Mouse (Mus musculus) embryonic facial prominence, embryonic 12.5 days (tissue): Measurements from ENCODE around the gene Acer3. TPM values are rescaled to one million over a fixed set of nuclear protein-coding genes. Genes with fewer than 3 reads are reported as not detected.

Experiments
- ATAC-seq: fragments of 200-750 bp; cut with Nextera tagmentation; 2 replicates; pipeline ENCODE4 v1.8.0; 2017; ENCODE audit not compliant: insufficient number of reproducible peaks, insufficient read depth, low FRiP score, low TSS enrichment
- H3K27ac ChIP-seq: fragments of 300-500 bp; sonication (generic); 2 replicates; pipeline ENCODE4 v1.5.1; 2016; ENCODE audit warnings: mild to moderate bottlenecking
- H3K27me3 ChIP-seq: fragments of 300-500 bp; sonication (generic); 2 replicates; pipeline ENCODE4 v1.6.1; 2016; ENCODE audit warnings: mild to moderate bottlenecking, moderate library complexity
- H3K36me3 ChIP-seq: fragments of 300-500 bp; sonication (generic); 2 replicates; pipeline ENCODE4 v1.6.1; 2016; ENCODE audit warnings: mild to moderate bottlenecking
- H3K4me1 ChIP-seq: fragments of 300-500 bp; sonication (generic); 2 replicates; pipeline ENCODE4 v1.6.1; 2016
- H3K4me2 ChIP-seq: fragments of 300-500 bp; sonication (generic); replicated peaks from 2 replicates; pipeline ENCODE4 v1.6.1; 2016; ENCODE audit warnings: mild to moderate bottlenecking, moderate library complexity
- H3K4me3 ChIP-seq: fragments of 300-500 bp; sonication (generic); 2 replicates; pipeline ENCODE4 v1.5.1; 2016; ENCODE audit warnings: mild to moderate bottlenecking
- H3K9ac ChIP-seq: fragments of 300-500 bp; sonication (generic); 2 replicates; pipeline ENCODE4 v1.6.1; 2016; ENCODE audit warnings: mild to moderate bottlenecking, moderate library complexity
- H3K9me3 ChIP-seq: fragments of 300-500 bp; sonication (generic); 2 replicates; pipeline ENCODE4 v1.6.1; 2016; ENCODE audit warnings: mild to moderate bottlenecking, moderate library complexity
- WGBS: fragments of 180-500 bp; shearing (Covaris S2); methylation state at CpG from one replicate; pipeline ENCODE4 v1.1.7; 2016; 5-methylcytosine and 5-hydroxymethylcytosine counted together
- polyA plus RNA-seq: library from polyadenylated mRNA; unstranded; fragments of >200 nt; fragmentation: Nextera tagmentation; extraction: Ambion mirVana; gene quantifications from 2 replicates; pipeline ENCODE4 v1.2.1, GENCODE M21; 2016

The Acer3 gene
- polyA plus RNA-seq = 23.0 and 24.1 TPM in 2 replicates

- 84% methylated on average over 2 of the region's 2 CpGs for WGBS
- Histone ChIP-seq H3K9ac (no peak within 1 kb of the TSS), H3K27ac (no peak within 1 kb of the TSS), H3K27me3 (no peaks in the 10 kb centered on the region), H3K4me2 (no peak within 1 kb of the TSS), H3K9me3 (no peaks in the 10 kb centered on the region), H3K36me3 (no peaks in the 10 kb centered on the region), H3K4me3 (no peak within 1 kb of the TSS), H3K4me1 (peaks cover 4% of the 10 kb centered on the region)
- ATAC-seq = no peak
These were observed at the start of gene Acer3 for GRCm38 (mm10) chr7:98321083-98321482. Gene Acer3, minus strand, starts transcription at chr7:98321208.

- 45% methylated on average over 10 of the region's 10 CpGs for WGBS
These were observed 48.9 kb upstream of the Acer3 start for GRCm38 (mm10) chr7:98369762-98370369.

GRCm38 (mm10) chr7:98361662-98362061 is 40.7 kb upstream of the Acer3 start:
- Histone ChIP-seq H3K27me3 (no peaks in the 10 kb centered on the region), H3K4me3 (peak overlapping the region; percentile 71), H3K9me3 (no peaks in the 10 kb centered on the region), H3K36me3 (no peaks in the 10 kb centered on the region), H3K4me2 (peak overlapping the region; percentile 88), H3K9ac (peak overlapping the region; percentile 17; the same call in 1 of the 2 replicates), H3K27ac (peak overlapping the region; percentile 85), H3K4me1 (peaks cover 39% of the 10 kb centered on the region)
- WGBS = 20% methylated on average over 2 of the region's 2 CpGs
- no peak for ATAC-seq

More at GRCm38 (mm10) chr7:98369762-98370369, 48.9 kb upstream of the Acer3 start:
- no peak overlapping the region for H3K4me3 ChIP-seq
- H3K9me3 ChIP-seq = no peaks in the 10 kb centered on the region
- H3K4me2 ChIP-seq = no peak overlapping the region
- H3K36me3 ChIP-seq = no peaks in the 10 kb centered on the region
- H3K4me1 ChIP-seq = peaks cover 3% of the 10 kb centered on the region; the same call in 1 of the 2 replicates
- no peak overlapping the region for H3K9ac ChIP-seq
- no peaks in the 10 kb centered on the region for H3K27me3 ChIP-seq
- H3K27ac ChIP-seq = no peak overlapping the region
- ATAC-seq = no peak

GRCm38 (mm10) chr7:98361063-98361652 is 40.1 kb upstream of the Acer3 start, which contains the start of gene Tsku:
Gene Tsku, minus strand, starts transcription at chr7:98361328.
- Histone ChIP-seq H3K4me1 (peaks cover 44% of the 10 kb centered on the region), H3K27ac (peak within 1 kb of the TSS; percentile 85), H3K9ac (peak within 1 kb of the TSS; percentile 77), H3K4me2 (peak within 1 kb of the TSS; percentile 88), H3K4me3 (peak within 1 kb of the TSS; percentile 71), H3K27me3 (no peaks in the 10 kb centered on the region), H3K9me3 (no peaks in the 10 kb centered on the region), H3K36me3 (no peaks in the 10 kb centered on the region)
- ATAC-seq = peak; percentile 92
- WGBS = under 1% methylated on average over 52 of the region's 52 CpGs

- Histone ChIP-seq H3K9ac (peak overlapping the region; percentile 77), H3K36me3 (peaks cover 3% of the 10 kb centered on the region; the same call in 1 of the 2 replicates), H3K27me3 (no peaks in the 10 kb centered on the region), H3K4me3 (peak overlapping the region; percentile 71), H3K4me2 (peak overlapping the region; percentile 88), H3K27ac (peak overlapping the region; percentile 85), H3K9me3 (no peaks in the 10 kb centered on the region), H3K4me1 (peaks cover 50% of the 10 kb centered on the region)
- ATAC-seq = peak; percentile 13; the same call in 1 of the 2 replicates
- under 1% methylated on average over 20 of the region's 20 CpGs for WGBS
These were observed 39.6 kb upstream of the Acer3 start for GRCm38 (mm10) chr7:98360621-98360990.

GRCm38 (mm10) chr7:98359951-98360620 is 39.1 kb upstream of the Acer3 start:
- Histone ChIP-seq H3K4me2 (peak overlapping the region; percentile 88), H3K4me3 (peak overlapping the region; percentile 71), H3K4me1 (peaks cover 55% of the 10 kb centered on the region), H3K9ac (peak overlapping the region; percentile 77), H3K27me3 (no peaks in the 10 kb centered on the region), H3K9me3 (no peaks in the 10 kb centered on the region), H3K27ac (peak overlapping the region; percentile 85), H3K36me3 (peaks cover 6% of the 10 kb centered on the region; the same call in 1 of the 2 replicates)
- WGBS = under 1% methylated on average over 33 of the region's 33 CpGs
- peak; percentile 41 for ATAC-seq

- 0 out of 2 replicates have a peak overlapping the region, but pooled peaks have one; percentile 7 for H3K9ac ChIP-seq
- peaks cover 72% of the 10 kb centered on the region for H3K4me1 ChIP-seq
- WGBS = 74% methylated on average over 1 of the region's 1 CpGs
- no peaks in the 10 kb centered on the region for H3K27me3 ChIP-seq
- no peak overlapping the region for H3K4me2 ChIP-seq
- no peaks in the 10 kb centered on the region for H3K9me3 ChIP-seq
- H3K27ac ChIP-seq = no peak overlapping the region
- H3K4me3 ChIP-seq = no peak overlapping the region
- no peak for ATAC-seq
- peaks cover 6% of the 10 kb centered on the region; the same call in 1 of the 2 replicates for H3K36me3 ChIP-seq
These were observed 37.0 kb upstream of the Acer3 start for GRCm38 (mm10) chr7:98358016-98358415.

GRCm38 (mm10) chr7:98357324-98357723 is 36.3 kb upstream of the Acer3 start:
- Histone ChIP-seq H3K9me3 (no peaks in the 10 kb centered on the region), H3K4me2 (no peak overlapping the region), H3K36me3 (peaks cover 12% of the 10 kb centered on the region), H3K9ac (no peak overlapping the region), H3K4me1 (peaks cover 69% of the 10 kb centered on the region), H3K27me3 (no peaks in the 10 kb centered on the region), H3K4me3 (no peak overlapping the region), H3K27ac (no peak overlapping the region)
- ATAC-seq = no peak
- WGBS = 72% methylated on average over 5 of the region's 5 CpGs

- Histone ChIP-seq H3K27me3 (no peaks in the 10 kb centered on the region), H3K27ac (peak overlapping the region; percentile 81), H3K4me1 (peaks cover 64% of the 10 kb centered on the region), H3K9me3 (no peaks in the 10 kb centered on the region), H3K4me3 (no peak overlapping the region), H3K9ac (no peak overlapping the region), H3K36me3 (peaks cover 33% of the 10 kb centered on the region), H3K4me2 (peak overlapping the region; percentile 29)
- WGBS = 27% methylated on average over 4 of the region's 4 CpGs
- 0 out of 2 replicates have a peak, but pooled peaks have one; percentile 1 for ATAC-seq
These were observed 33.9 kb upstream of the Acer3 start for GRCm38 (mm10) chr7:98354921-98355310.

- Histone ChIP-seq H3K36me3 (peaks cover 38% of the 10 kb centered on the region), H3K27me3 (no peaks in the 10 kb centered on the region), H3K4me2 (peak overlapping the region; percentile 29), H3K4me1 (peaks cover 58% of the 10 kb centered on the region), H3K27ac (peak overlapping the region; percentile 81), H3K9me3 (no peaks in the 10 kb centered on the region), H3K9ac (no peak overlapping the region), H3K4me3 (no peak overlapping the region)
- ATAC-seq = peak; percentile 86
- 9% methylated on average over 12 of the region's 12 CpGs for WGBS
These were observed 33.3 kb upstream of the Acer3 start for GRCm38 (mm10) chr7:98354160-98354920.

- Histone ChIP-seq H3K4me2 (no peak overlapping the region), H3K9ac (no peak overlapping the region), H3K9me3 (no peaks in the 10 kb centered on the region), H3K36me3 (peaks cover 39% of the 10 kb centered on the region), H3K4me1 (peaks cover 51% of the 10 kb centered on the region), H3K27me3 (no peaks in the 10 kb centered on the region), H3K27ac (peak overlapping the region; percentile 81), H3K4me3 (no peak overlapping the region)
- ATAC-seq = no peak
- 87% methylated on average over 5 of the region's 5 CpGs for WGBS
These were observed 32.6 kb upstream of the Acer3 start for GRCm38 (mm10) chr7:98353616-98354015.
